ENCODE assay signal across 11 mouse cellular contexts in genomic region chr6:28931234-28931633, GRCm38 (mm10).
DNase-seq lines count a peak whose midpoint lies in the region; ATAC-seq and TF ChIP-seq lines count a peak whose summit lies in the region.
"Had no signal": no experiment of that assay in that cellular context is flagged by ENCODE, and none has a peak within 500 bp of the region (broad histone marks: within the 10 kb centered on the region; RNA-seq: fewer than 3 reads in every experiment).

No protein-coding gene starts in this region.

- peak overlapping the region; percentile 46 for H3K4me3 ChIP-seq in forebrain, embryonic 10.5 days
- no peak overlapping the region for H3K4me3 ChIP-seq in forebrain, postnatal 0 days (ENCODE audit: low read depth, low read length)
- H3K4me3 ChIP-seq in lung, embryonic 14.5 days (ENCODE audit: low read depth, low read length): no peak overlapping the region
- no peak overlapping the region for H3K4me3 ChIP-seq in hindbrain, embryonic 12.5 days
- H3K4me3 ChIP-seq in midbrain, embryonic 15.5 days: no peak overlapping the region
- H3K4me3 ChIP-seq: layer of hippocampus, adult 2 months had no signal

- H3K36me3 ChIP-seq in forebrain, embryonic 10.5 days (replicated peaks): no peaks in the 10 kb centered on the region
- H3K36me3 ChIP-seq in forebrain, postnatal 0 days (ENCODE audit: insufficient read depth): no peaks in the 10 kb centered on the region
- H3K36me3 ChIP-seq in lung, embryonic 14.5 days (ENCODE audit: insufficient read depth): no peaks in the 10 kb centered on the region
- no peaks in the 10 kb centered on the region for H3K36me3 ChIP-seq in hindbrain, embryonic 12.5 days
- no peaks in the 10 kb centered on the region for H3K36me3 ChIP-seq in midbrain, embryonic 15.5 days (replicated peaks)

- 16% methylated on average over 9 of the region's 9 CpGs for WGBS in forebrain, embryonic 10.5 days
- 18% methylated on average over 9 of the region's 9 CpGs for WGBS in forebrain, postnatal 0 days
- WGBS in lung, embryonic 14.5 days: 40% methylated on average over 9 of the region's 9 CpGs
- WGBS in hindbrain, embryonic 12.5 days: 32% methylated on average over 9 of the region's 9 CpGs
- 27% methylated on average over 9 of the region's 9 CpGs for whole genome bisulfite sequencing in midbrain, embryonic 15.5 days

- H3K27ac ChIP-seq in forebrain, embryonic 10.5 days: peak overlapping the region; percentile 74
- H3K27ac ChIP-seq in forebrain, postnatal 0 days (ENCODE audit: low read depth, low read length): no peak overlapping the region
- H3K27ac ChIP-seq in lung, embryonic 14.5 days (ENCODE audit: low read depth): no peak overlapping the region; the same call in 1 of the 2 replicates
- H3K27ac ChIP-seq in hindbrain, embryonic 12.5 days: no peak overlapping the region
- H3K27ac ChIP-seq in midbrain, embryonic 15.5 days: no peak overlapping the region
- H3K27ac ChIP-seq: layer of hippocampus, adult 2 months had no signal

- no peak overlapping the region; the same call in 1 of the 2 replicates for H3K4me2 ChIP-seq in forebrain, postnatal 0 days (ENCODE audit: low read depth)
- H3K4me2 ChIP-seq in lung, embryonic 14.5 days: peak overlapping the region; percentile 56
- H3K4me2 ChIP-seq in hindbrain, embryonic 12.5 days (replicated peaks): peak overlapping the region; percentile 51
- peak overlapping the region; percentile 56 for H3K4me2 ChIP-seq in midbrain, embryonic 15.5 days

- DNase-seq in forebrain, embryonic 10.5 days (ENCODE audit: extremely low spot score, low spot score): no peak
- DNase-seq in forebrain, postnatal 0 days: no peak
- DNase-seq in lung, embryonic 14.5 days: no peak
- DNase-seq in lung, postnatal 14 days: no peak
- DNase-seq in cerebellum, adult 8-10 months: no peak
- no peak for DNase-seq in gastrocnemius, postnatal 25 days
- DNase-seq: gastrocnemius, postnatal 10 days had no signal

- no peak overlapping the region for H3K9ac ChIP-seq in forebrain, postnatal 0 days
- no peak overlapping the region for H3K9ac ChIP-seq in lung, embryonic 14.5 days
- H3K9ac ChIP-seq in hindbrain, embryonic 12.5 days: 0 out of 2 replicates have a peak overlapping the region, but pooled peaks have one; percentile 19
- H3K9ac ChIP-seq in midbrain, embryonic 15.5 days: 0 out of 2 replicates have a peak overlapping the region, but pooled peaks have one; percentile 16

- ATAC-seq in forebrain, postnatal 0 days: no peak
- ATAC-seq in lung, embryonic 14.5 days (ENCODE audit: insufficient read depth): no peak
- ATAC-seq in hindbrain, embryonic 12.5 days (ENCODE audit: low FRiP score): peak; percentile 56
- peak; percentile 52 for ATAC-seq in midbrain, embryonic 15.5 days (replicated peaks)
- ATAC-seq: Patski had no signal

- H3K9me3 ChIP-seq in forebrain, embryonic 10.5 days: no peaks in the 10 kb centered on the region; the same call in 1 of the 2 replicates
- no peaks in the 10 kb centered on the region for H3K9me3 ChIP-seq in forebrain, postnatal 0 days (ENCODE audit: low read length)
- H3K9me3 ChIP-seq in lung, embryonic 14.5 days (ENCODE audit: low read depth, low read length): no peaks in the 10 kb centered on the region
- H3K9me3 ChIP-seq in hindbrain, embryonic 12.5 days (replicated peaks): no peaks in the 10 kb centered on the region
- H3K9me3 ChIP-seq in midbrain, embryonic 15.5 days: no peaks in the 10 kb centered on the region

- H3K27me3 ChIP-seq in forebrain, embryonic 10.5 days (ENCODE audit: poor library complexity, severe bottlenecking): 0 out of 2 replicates have a peak, but pooled peaks cover 7% of the 10 kb centered on the region
- H3K27me3 ChIP-seq in forebrain, postnatal 0 days (ENCODE audit: insufficient read depth, low read length): no peaks in the 10 kb centered on the region
- H3K27me3 ChIP-seq in lung, embryonic 14.5 days (ENCODE audit: insufficient read depth, low read length): 0 out of 2 replicates have a peak, but pooled peaks cover 2% of the 10 kb centered on the region
- 0 out of 2 replicates have a peak, but pooled peaks cover 3% of the 10 kb centered on the region for H3K27me3 ChIP-seq in hindbrain, embryonic 12.5 days
- no peaks in the 10 kb centered on the region for H3K27me3 ChIP-seq in midbrain, embryonic 15.5 days (replicated peaks)
- H3K27me3 ChIP-seq: Patski had no signal

- TF ChIP-seq CTCF in forebrain, postnatal 0 days (IDR thresholded peaks at IDR 0.05; ENCODE audit: low read depth): no peak
- no peak for TF ChIP-seq CTCF in lung, embryonic 14.5 days (IDR thresholded peaks at IDR 0.05; ENCODE audit: low read depth)

- peaks cover 20% of the 10 kb centered on the region for H3K4me1 ChIP-seq in forebrain, embryonic 10.5 days
- H3K4me1 ChIP-seq in forebrain, postnatal 0 days (ENCODE audit: insufficient read depth): no peaks in the 10 kb centered on the region
- no peaks in the 10 kb centered on the region for H3K4me1 ChIP-seq in lung, embryonic 14.5 days (ENCODE audit: insufficient read depth)
- peaks cover 20% of the 10 kb centered on the region for H3K4me1 ChIP-seq in hindbrain, embryonic 12.5 days
- peaks cover 18% of the 10 kb centered on the region for H3K4me1 ChIP-seq in midbrain, embryonic 15.5 days

Comparison
In these comparisons a context has a peak if more than half of its experiments do, and no peak if none do; other contexts are left out.
1. ATAC-seq: peak in hindbrain, embryonic 12.5 days (single experiment) and midbrain, embryonic 15.5 days (single experiment); none in forebrain, postnatal 0 days (single experiment) and lung, embryonic 14.5 days (single experiment).
2. H3K9ac ChIP-seq: peak in hindbrain, embryonic 12.5 days (single experiment) and midbrain, embryonic 15.5 days (single experiment); none in forebrain, postnatal 0 days (single experiment) and lung, embryonic 14.5 days (single experiment).